ENCODE assay signal across 7 mouse cellular contexts in genomic region chr7:89980485-89981422, GRCm38 (mm10). TPM values are rescaled to one million over a fixed set of nuclear protein-coding genes. Genes with fewer than 3 reads are reported as not detected.
DNase-seq lines count a peak whose midpoint lies in the region; ATAC-seq and TF ChIP-seq lines count a peak whose summit lies in the region.

Gene Eed (minus strand): TSS chr7:89980983.

- peaks cover 9% of the 10 kb centered on the region for H3K4me1 ChIP-seq in embryonic facial prominence, embryonic 12.5 days
- H3K4me1 ChIP-seq in kidney, adult 2 months (ENCODE audit: control insufficient read depth, insufficient read depth, low read length): peaks cover 7% of the 10 kb centered on the region; the same call in 1 of the 2 replicates
- H3K4me1 ChIP-seq in limb, embryonic 12.5 days (replicated peaks): peaks cover 16% of the 10 kb centered on the region
- peaks cover 19% of the 10 kb centered on the region for H3K4me1 ChIP-seq in midbrain, embryonic 15.5 days
- peaks cover 4% of the 10 kb centered on the region; the same call in 1 of the 2 replicates for H3K4me1 ChIP-seq in spleen, adult 2 months (ENCODE audit: control insufficient read depth, insufficient read depth, insufficient read length)

- WGBS in embryonic facial prominence, embryonic 12.5 days: under 1% methylated on average over 78 of the region's 87 CpGs
- under 1% methylated on average over 85 of the region's 87 CpGs for WGBS in kidney, adult 2 months
- WGBS in limb, embryonic 12.5 days: under 1% methylated on average over 79 of the region's 87 CpGs
- under 1% methylated on average over 87 of the region's 87 CpGs for WGBS in midbrain, embryonic 15.5 days
- under 1% methylated on average over 87 of the region's 87 CpGs for WGBS in spleen, adult 2 months

- TF ChIP-seq POLR2A in kidney, adult 2 months (IDR thresholded peaks at IDR 0.05; ENCODE audit: low read depth, low read length): peak; percentile 81
- peak; percentile 77 for TF ChIP-seq POLR2A in spleen, adult 2 months (IDR thresholded peaks at IDR 0.05; ENCODE audit: low read depth, low read length)

- peak within 1 kb of the TSS; percentile 81 for H3K4me3 ChIP-seq in embryonic facial prominence, embryonic 12.5 days
- H3K4me3 ChIP-seq in kidney, adult 2 months (ENCODE audit: insufficient read depth, low read depth, low read length): peak within 1 kb of the TSS; percentile 87
- H3K4me3 ChIP-seq in limb, embryonic 12.5 days (replicated peaks): peak within 1 kb of the TSS; percentile 76
- peak within 1 kb of the TSS; percentile 66 for H3K4me3 ChIP-seq in midbrain, embryonic 15.5 days
- H3K4me3 ChIP-seq in spleen, adult 2 months (ENCODE audit: extremely low read depth, insufficient read depth, insufficient read length): peak within 1 kb of the TSS; percentile 85

- ATAC-seq in embryonic facial prominence, embryonic 12.5 days (ENCODE audit: insufficient number of reproducible peaks, insufficient read depth, low FRiP score, low TSS enrichment): peak; percentile 81
- ATAC-seq in limb, embryonic 12.5 days (ENCODE audit: insufficient number of reproducible peaks, insufficient read depth, low FRiP score, low TSS enrichment, low read depth): peak; percentile 83
- ATAC-seq in midbrain, embryonic 15.5 days (replicated peaks): peak; percentile 95

- peak within 1 kb of the TSS; percentile 61 for H3K4me2 ChIP-seq in embryonic facial prominence, embryonic 12.5 days (replicated peaks)
- H3K4me2 ChIP-seq in limb, embryonic 12.5 days: peak within 1 kb of the TSS; percentile 68
- peak within 1 kb of the TSS; percentile 90 for H3K4me2 ChIP-seq in midbrain, embryonic 15.5 days

- H3K9me3 ChIP-seq in embryonic facial prominence, embryonic 12.5 days: no peaks in the 10 kb centered on the region
- H3K9me3 ChIP-seq in limb, embryonic 12.5 days: no peaks in the 10 kb centered on the region
- H3K9me3 ChIP-seq in midbrain, embryonic 15.5 days: no peaks in the 10 kb centered on the region

- H3K27ac ChIP-seq in embryonic facial prominence, embryonic 12.5 days: peak within 1 kb of the TSS; percentile 99
- H3K27ac ChIP-seq in kidney, adult 2 months (ENCODE audit: insufficient read depth, low read depth, low read length): peak within 1 kb of the TSS; percentile 99
- H3K27ac ChIP-seq in limb, embryonic 12.5 days: peak within 1 kb of the TSS; percentile 100
- peak within 1 kb of the TSS; percentile 99 for H3K27ac ChIP-seq in midbrain, embryonic 15.5 days
- H3K27ac ChIP-seq in spleen, adult 2 months (ENCODE audit: insufficient read depth, low read length): peak within 1 kb of the TSS; percentile 98

- no peak for TF ChIP-seq CTCF in kidney, adult 2 months (conservative IDR thresholded peaks at IDR 0.05; ENCODE audit: insufficient read depth, insufficient read length, low read depth, low read length)
- no peak for TF ChIP-seq CTCF in spleen, adult 2 months (IDR thresholded peaks at IDR 0.05; ENCODE audit: extremely low read depth, insufficient read depth, insufficient read length, insufficient replicate concordance)

- H3K9ac ChIP-seq in embryonic facial prominence, embryonic 12.5 days: peak within 1 kb of the TSS; percentile 77
- H3K9ac ChIP-seq in limb, embryonic 12.5 days (replicated peaks): peak within 1 kb of the TSS; percentile 86
- H3K9ac ChIP-seq in midbrain, embryonic 15.5 days: peak within 1 kb of the TSS; percentile 65

- peak; percentile 96 for DNase-seq in adrenal gland, postnatal 25 days
- DNase-seq in heart, adult 18-20 months: peak; percentile 96
- DNase-seq in kidney, adult 2 months: peak; percentile 96
- DNase-seq in spleen, adult 2 months (ENCODE audit: low read depth in 1 of 2, low spot score in 2 of 2): peak; percentile 92 to 93

- H3K27me3 ChIP-seq in embryonic facial prominence, embryonic 12.5 days: no peaks in the 10 kb centered on the region
- H3K27me3 ChIP-seq in kidney, adult 2 months (replicated peaks; ENCODE audit: control insufficient read depth, insufficient read depth, low read length): no peaks in the 10 kb centered on the region
- H3K27me3 ChIP-seq in limb, embryonic 12.5 days: no peaks in the 10 kb centered on the region
- H3K27me3 ChIP-seq in midbrain, embryonic 15.5 days (replicated peaks): no peaks in the 10 kb centered on the region
- H3K27me3 ChIP-seq in spleen, adult 2 months (ENCODE audit: control insufficient read depth, insufficient read depth, low read length): no peaks in the 10 kb centered on the region

- H3K36me3 ChIP-seq in embryonic facial prominence, embryonic 12.5 days: peaks cover 9% of the 10 kb centered on the region
- peaks cover 3% of the 10 kb centered on the region for H3K36me3 ChIP-seq in kidney, adult 2 months (ENCODE audit: control insufficient read depth, insufficient read depth, low read length)
- peaks cover 12% of the 10 kb centered on the region for H3K36me3 ChIP-seq in limb, embryonic 12.5 days
- H3K36me3 ChIP-seq in midbrain, embryonic 15.5 days (replicated peaks): peaks cover 5% of the 10 kb centered on the region
- H3K36me3 ChIP-seq in spleen, adult 2 months (ENCODE audit: control insufficient read depth, insufficient read depth, low read length): peaks cover 7% of the 10 kb centered on the region

RNA-seq across cellular contexts. Expression of gene Eed, which starts in this region (rescaled TPM):
- 61.3 and 63.6 TPM in 2 replicates for total RNA-seq in adrenal gland, postnatal 25 days (2021)
- 91.2 and 95.5 TPM in 2 replicates for polyA plus RNA-seq in embryonic facial prominence, embryonic 12.5 days (2016; fragmentation: Nextera tagmentation; extraction: Ambion mirVana)
- 10 to 100 TPM; 26.1 to 32.8 TPM for total RNA-seq in heart, adult 18-20 months (2021)
- polyA plus RNA-seq in kidney, adult 2 months (2012; rRNA removed): 11.2 and 14.8 TPM in 2 replicates
- 95.5 and 97.3 TPM in 2 replicates for polyA plus RNA-seq in limb, embryonic 12.5 days (2016; fragmentation: Nextera tagmentation; extraction: Ambion mirVana)
- polyA plus RNA-seq in midbrain, embryonic 15.5 days (2015; fragmentation: Nextera tagmentation; extraction: Ambion mirVana): 33.0 and 33.3 TPM in 2 replicates
- 19.9 and 21.3 TPM in 2 replicates for polyA plus RNA-seq in spleen, adult 2 months (2012; rRNA removed)

Comparison
In these comparisons a context has a peak if more than half of its experiments do, and no peak if none do; other contexts are left out.
1. Peak in every context shown above with its lines: DNase-seq, ATAC-seq, H3K4me3 ChIP-seq and H3K27ac ChIP-seq.